Mouse (Mus musculus): ENCODE data around the gene Sdc4. TPM values are rescaled to one million over a fixed set of nuclear protein-coding genes. Genes with fewer than 3 reads are reported as not detected.

Sdc4 gene
- polyA plus RNA-seq, 1 experiment = 46.5 TPM

DNA sequence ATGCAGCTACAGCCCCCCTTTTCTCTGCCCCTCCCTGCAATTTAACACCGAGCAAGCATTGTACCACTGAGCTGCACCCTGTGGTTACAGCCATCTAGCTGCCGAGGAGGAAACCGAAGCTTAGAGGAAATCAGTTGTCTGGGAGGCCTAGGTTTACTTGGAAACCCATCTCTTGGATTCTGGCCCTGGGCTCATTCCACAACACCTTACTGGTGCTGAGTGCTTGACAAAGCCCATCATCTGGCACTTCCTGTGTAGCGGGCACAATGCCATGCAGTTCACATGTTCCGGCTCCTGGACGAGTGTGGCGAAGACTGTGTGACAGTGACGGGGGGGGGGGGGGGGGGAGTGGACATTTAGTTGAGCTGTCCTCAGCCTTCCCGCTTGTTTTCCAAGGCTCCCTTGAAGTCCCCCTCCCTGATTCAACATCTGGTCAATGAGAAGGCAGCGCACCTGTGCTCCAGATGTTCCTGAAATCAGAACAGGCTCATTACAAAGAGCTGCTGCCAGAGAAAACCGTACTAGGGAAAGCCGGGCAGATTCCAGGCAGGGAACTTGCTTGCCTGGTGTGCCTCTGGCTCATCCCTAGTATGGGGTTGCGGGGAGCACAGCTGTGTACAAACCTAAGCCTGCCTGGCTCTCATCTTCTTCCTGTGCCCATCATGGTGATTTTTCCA lies 8.5 kb upstream of the Sdc4 start:
- DNase-seq (ENCODE audit: extremely low spot score in 1 of 2, low spot score in 1 of 2) = no peak

DNA sequence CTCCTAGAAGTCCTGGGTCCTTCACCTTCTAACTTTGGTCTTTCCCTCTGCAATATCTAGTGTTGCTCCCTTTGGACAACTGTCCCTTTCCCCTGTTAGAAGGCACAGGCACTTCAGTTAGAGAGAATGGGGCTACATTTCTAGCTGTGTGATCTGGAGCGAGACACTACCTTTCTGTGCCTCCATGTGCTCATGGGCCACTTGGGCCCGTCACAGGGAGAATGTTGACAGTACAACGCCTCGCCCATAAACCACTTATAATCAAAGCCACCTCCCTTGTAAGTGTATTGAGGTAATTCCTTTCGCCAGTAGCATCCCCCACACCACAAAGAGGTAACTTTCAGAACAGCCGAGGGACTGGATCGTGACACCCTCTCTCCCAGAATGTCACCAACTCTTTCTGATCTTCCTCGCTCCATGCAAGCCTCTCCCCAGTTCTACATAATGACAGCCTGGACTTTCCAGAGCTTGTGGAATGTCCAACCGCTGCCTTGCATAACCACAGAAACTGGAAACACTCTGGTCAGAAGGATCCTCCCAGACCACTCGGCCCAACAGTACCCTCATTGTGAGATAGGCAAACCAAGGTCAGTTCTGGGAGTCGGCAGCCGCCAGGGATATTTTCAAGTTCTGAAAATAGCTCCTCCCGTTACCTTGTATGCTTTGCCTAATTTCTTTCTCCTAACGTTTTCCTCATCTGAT lies 5.8 kb upstream of the Sdc4 start:
- no peak for DNase-seq (ENCODE audit: extremely low spot score in 1 of 2, low spot score in 1 of 2)

DNA sequence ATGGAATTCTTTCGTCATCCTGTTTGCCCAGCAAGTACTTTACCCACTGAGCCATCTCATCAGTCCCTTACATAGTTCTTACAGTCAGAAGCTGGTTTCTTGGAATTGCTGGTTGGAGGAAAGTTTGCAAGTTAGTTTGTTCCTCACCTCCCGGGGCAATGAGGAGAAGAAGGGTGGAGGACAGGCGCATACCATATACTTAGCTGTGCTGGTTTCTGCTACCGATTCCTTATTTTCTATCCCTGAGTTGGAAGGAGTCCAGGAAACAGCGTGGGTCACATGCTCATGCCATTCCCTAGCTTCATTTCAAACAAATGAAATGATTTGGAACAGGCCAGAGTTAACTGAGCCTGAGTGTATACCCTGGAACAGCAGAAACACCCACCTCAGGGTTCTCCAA lies 5.2 kb upstream of the Sdc4 start:
- DNase-seq (ENCODE audit: extremely low spot score in 1 of 2, low spot score in 1 of 2) = no peak

DNA sequence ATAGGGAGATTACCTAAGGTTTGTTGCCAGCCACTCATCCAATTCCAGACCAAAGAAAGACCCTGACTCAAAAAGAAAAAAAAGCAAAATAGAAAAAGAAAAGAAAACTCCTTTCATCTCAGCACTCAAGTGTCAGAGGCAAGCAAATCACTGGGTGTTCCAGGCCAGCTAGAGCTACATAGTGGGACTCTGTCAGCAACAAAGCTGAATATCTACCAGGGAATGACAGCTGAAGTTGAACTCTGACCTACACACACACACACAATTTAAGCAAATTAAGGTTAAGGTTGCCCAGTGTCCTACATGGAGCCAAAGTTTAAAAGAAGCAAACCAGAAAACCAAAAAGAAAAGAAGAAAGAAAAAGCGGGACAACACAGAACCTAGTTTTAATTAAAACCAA lies 4.5 kb upstream of the Sdc4 start:
- no peak for DNase-seq (ENCODE audit: extremely low spot score in 1 of 2, low spot score in 1 of 2)

DNA sequence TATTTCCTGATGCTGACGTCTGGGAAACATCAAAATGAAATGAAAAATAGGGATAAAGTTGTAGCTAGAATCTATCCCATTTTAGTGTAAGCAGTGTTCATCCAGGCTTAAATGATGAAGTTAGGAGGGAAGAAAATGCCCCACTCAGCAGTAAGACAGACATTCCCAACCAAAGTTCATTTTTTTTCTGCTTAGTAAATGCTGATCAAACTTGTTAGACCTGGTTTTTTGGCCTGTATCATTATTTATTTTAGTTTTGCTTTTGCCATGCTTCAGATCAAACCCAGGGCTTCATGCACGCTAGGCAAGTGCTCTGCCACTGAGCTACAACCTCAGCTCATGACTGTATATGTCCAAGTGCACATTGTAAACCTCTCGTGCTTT lies 2.4 kb upstream of the Sdc4 start:
- DNase-seq (ENCODE audit: extremely low spot score in 1 of 2, low spot score in 1 of 2) = no peak

DNA sequence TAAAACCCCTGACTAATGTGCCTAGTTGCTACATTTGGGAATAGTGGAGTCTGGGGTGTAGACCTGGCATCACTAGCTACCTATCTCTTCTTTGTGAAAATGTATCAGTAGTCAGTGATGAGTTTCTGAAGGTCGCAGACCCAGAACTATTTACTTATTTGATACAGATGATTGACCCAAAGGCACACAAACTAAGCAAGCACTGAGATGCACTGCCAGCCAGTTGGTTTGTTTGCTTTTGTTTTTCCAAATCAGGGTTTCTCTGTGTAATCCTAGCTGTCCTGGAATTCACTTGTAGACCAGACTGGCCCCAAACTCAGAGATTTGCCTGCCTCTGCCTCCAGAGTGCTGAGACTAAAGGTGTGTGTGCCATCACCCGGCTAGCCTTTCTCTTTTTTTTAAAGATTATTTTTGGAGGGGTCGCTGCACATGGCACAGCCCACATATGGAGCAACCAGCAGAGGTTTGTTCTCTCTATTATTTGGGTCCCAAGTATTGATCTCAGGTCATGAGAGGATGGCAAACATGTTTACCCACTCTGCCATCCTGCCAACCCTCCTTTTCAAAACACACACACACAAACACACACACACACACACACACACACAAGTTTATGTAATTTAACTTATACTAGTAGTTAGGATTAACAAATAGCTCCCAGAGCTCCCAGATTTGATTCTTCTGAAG lies 1.9 kb upstream of the Sdc4 start:
- no peak for DNase-seq (ENCODE audit: extremely low spot score in 1 of 2, low spot score in 1 of 2)

DNA sequence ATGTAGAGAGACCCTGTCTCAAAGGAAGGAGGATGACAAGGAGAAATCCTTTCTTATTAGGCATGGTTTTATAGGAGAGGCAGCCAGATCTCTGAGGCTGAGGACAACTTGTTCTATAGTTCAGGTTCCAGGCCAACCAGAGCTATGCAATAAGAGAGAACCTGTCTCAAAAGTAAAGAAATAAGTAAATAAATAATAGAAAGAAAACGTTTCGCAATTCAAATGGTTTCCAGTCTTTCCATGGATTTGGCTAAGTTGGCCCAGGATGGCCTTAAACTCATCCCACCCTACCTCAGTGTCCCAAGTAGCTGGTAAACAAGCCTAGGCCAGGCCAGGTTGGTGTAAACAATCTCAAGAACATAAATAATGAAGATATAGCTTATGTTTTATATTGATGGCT lies 1.0 kb upstream of the Sdc4 start:
- no peak for DNase-seq (ENCODE audit: extremely low spot score in 1 of 2, low spot score in 1 of 2)

DNA sequence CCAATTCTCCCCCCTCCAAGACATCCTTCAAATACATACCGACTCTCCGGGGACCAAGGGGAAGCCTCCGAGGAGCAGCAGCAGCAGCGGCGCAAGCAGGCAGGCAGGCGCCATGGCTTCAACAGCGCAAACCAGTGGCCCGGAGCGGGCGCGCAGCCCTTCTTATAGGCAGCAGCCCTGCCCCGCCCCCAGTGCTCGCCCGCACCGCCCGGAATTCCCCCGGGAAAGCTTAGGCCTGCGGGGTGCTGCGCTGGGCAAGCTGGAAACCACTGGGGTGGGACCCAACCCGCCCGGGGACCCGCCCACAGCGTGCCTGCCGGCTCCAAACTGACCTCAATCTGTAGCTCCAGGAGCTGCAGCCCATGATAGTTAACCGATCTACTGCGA lies 643 bp downstream of the Sdc4 start:
- DNase-seq (ENCODE audit: extremely low spot score in 1 of 2, low spot score in 1 of 2) = peak in 1 of 2 experiments; percentile 71

DNA sequence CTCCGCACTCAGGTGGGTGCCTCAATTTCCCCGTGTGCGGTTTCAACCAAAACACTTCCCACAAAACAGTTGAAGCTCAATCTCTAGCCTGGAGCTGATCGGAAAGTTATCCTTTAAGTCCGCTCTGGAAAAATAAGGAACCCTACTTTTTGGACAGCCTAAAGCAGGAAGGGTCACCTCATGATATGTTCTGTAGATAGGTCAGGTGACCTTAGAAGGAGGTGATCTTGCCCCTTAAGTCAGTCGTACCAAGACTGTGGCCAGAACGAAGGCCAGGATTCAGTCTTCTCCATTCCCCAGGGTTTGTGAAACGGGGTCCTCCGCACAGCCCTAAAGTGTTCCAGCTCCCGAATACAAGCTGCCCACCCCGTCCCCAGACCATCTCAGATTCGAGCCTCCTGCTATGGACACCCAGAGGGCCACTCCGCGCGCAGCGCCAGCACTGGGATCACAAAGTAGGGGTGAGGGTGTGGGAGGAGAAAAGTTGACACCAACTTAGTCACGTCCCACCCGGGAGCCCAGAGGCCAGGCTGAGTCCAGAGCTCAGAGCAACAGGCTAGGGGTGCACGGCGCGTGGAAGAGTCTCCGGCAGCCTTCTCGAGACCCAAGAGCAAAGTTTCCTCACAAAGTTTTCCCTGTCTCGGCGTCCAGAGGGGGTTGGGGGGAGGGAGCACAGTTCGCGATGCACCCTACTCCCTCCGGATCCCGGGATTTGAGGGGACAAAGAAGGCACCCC lies 1.2 kb downstream of the Sdc4 start:
- DNase-seq (ENCODE audit: extremely low spot score in 1 of 2, low spot score in 1 of 2) = no peak

DNA sequence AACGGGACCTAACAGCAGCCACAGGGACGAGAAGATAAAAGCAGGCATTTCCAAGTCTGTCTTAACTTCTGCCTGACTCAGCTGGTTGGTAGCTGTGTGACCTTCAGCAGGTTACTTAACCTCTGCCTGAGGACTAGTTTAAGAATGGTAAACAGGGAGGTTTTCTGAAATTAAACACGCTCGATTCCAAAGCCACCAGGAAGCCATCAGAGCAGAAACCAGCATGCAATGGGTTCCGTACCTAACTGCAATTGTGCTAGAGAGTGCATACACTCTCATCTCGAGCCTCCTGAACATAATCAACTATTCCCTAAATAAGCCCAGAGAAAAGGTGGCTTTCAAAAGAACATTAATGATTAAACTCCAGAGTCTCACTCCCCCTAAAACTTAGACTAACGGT lies 2.0 kb downstream of the Sdc4 start:
- DNase-seq (ENCODE audit: extremely low spot score in 1 of 2, low spot score in 1 of 2) = no peak

DNA sequence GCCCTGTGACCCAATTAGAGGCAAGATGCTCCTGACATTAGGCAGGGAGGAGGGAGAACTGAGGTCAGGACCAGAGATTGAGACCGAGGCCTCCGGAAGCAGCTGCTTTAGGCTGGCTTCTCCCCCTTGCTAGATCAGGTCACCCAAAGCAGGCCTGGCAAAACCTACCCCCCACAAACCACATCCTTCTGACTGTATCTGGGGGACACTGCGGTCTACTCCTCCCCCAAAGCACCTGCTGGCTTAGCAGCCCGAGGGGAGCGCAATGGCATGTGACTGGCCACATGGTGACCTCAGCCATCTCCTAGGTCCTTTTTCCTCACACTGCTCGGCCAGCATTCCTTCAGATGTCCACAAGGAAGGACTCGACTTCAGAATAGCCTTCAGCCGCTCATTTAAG lies 2.5 kb downstream of the Sdc4 start:
- DNase-seq (ENCODE audit: extremely low spot score in 1 of 2, low spot score in 1 of 2) = no peak

DNA sequence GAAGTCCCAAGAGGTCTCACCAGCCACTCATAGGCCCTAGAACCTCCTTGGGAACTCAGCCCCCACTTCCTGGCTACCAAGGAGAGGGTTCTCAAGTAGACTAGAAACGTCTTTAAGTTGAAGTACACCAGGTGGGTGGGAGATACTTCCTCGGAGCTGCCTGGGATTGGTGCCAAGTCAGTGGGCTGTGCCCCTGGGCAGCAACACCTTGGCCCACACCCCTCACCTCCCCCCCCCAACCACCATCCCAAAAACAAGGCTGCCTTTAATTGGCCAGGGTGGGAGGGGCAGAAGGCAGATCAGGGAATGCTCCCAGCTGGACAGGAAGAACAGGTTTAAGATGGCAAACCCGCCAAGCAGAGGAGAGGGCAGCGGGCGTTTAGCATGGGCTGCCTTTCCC lies 3.4 kb downstream of the Sdc4 start:
- no peak for DNase-seq (ENCODE audit: extremely low spot score in 1 of 2, low spot score in 1 of 2)

DNA sequence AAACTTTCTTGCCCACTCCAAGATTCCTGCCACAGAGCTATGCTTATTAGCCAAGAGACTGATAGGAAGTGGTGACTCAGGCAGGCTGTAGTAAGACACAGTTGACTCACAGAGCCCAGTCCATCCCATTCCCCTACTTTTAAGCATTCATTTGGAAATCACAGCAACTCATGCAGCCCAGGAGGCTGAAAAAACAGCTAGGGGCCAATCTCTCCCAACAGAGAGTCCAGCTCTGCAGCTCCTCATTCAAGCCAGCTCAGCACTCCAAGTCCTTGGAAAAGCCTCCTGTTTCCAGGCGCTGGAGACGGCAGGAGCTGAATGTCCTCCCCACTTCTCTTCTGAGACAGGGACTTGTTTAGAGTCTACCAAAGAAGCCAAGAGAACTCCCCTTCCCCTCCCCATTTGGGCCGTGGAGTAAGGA lies 4.7 kb downstream of the Sdc4 start:
- DNase-seq (ENCODE audit: extremely low spot score in 1 of 2, low spot score in 1 of 2) = peak in 1 of 2 experiments; percentile 28

DNA sequence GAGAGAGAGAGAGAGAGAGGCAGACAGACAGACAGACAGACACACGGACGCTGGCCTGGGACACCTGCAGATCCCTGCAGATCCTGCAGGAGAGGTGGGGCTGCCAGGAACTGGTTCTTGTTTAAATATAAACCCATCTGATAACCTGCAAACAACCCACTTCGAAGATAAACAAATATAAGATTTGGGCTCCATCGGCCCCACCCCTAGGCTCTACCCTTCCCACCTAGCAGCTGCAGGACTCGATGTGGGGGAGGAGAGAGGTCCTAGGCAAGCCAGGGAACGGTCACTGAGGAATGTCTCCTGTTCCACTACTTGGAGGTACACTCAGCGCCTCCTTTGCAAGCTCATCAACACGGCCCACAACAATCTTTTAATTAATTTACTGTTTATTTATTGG lies 5.4 kb downstream of the Sdc4 start:
- no peak for DNase-seq (ENCODE audit: extremely low spot score in 1 of 2, low spot score in 1 of 2)

DNA sequence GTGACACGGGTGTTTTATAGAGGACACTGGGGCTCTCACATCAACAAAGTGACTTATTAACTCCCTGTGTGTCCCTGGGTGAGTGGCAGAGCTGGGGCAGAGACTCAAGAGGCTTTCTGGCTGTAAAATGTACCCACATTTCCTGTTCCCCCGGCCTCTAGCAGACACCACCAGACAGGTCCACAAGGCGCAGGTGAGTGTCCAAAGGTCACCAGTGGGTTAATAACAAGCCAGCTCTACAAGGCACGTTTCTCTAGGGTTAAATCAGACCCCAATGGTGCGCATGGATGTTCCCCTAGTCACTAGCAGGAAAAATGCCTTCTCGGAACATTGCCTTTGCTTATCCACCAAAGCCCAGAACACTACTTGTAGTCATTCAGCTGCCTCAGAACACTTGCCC lies 6.0 kb downstream of the Sdc4 start:
- no peak for DNase-seq (ENCODE audit: extremely low spot score in 1 of 2, low spot score in 1 of 2)

DNA sequence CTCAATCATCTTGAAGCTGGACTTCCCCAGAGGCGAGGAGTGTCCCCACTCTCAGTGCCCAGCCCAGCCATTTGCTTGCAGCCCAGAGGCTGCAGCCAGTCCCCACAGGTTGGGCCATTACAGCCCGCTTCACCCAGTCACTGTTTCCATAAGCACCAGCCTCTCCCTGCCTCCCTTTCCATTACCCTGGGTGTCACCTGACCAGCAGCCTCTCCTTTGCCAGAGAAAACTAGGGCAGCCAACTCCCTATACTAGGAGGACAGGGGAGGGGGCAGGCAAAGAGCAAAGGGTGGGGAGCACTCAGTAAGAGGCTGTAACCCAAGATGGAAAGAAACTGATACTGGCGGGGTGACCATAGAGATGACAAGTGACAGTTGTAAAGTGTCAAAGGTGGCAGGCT lies 6.7 kb downstream of the Sdc4 start:
- DNase-seq (ENCODE audit: extremely low spot score in 1 of 2, low spot score in 1 of 2) = no peak

DNA sequence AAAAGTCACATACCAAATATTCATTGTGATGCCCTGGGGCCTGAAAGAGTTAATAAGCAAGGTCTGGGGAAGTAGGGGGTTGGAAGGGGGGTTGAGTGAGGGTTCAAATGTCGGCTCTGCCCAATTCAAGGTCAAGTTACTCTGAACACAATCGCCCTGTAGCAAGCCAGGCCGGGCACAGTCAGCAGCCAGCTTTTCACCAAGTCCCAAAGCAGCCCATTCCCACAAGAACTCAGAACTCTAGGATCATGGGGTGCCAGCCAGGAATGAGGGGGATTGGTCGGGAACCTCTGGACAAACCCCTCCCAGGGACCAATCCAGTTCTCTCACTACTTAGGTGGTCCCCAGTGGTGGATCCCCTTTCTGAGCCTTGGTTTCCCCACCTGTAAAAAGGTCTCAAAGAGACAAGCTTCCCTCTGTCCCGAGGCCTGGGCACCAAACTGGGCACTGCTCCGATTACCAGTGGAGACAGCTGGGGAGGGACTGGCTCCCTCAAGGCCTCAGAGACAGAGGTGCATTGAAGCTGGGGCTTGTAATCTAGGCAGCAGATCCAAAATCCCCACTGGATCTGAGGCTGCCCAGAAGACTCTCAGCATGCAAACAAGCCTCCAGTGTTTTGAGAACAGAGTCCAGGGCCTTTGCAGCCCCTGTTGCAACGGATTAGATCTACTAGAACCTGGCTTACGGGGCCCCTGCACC lies 7.3 kb downstream of the Sdc4 start:
- peak in 1 of 2 experiments; percentile 37 for DNase-seq (ENCODE audit: extremely low spot score in 1 of 2, low spot score in 1 of 2)

DNA sequence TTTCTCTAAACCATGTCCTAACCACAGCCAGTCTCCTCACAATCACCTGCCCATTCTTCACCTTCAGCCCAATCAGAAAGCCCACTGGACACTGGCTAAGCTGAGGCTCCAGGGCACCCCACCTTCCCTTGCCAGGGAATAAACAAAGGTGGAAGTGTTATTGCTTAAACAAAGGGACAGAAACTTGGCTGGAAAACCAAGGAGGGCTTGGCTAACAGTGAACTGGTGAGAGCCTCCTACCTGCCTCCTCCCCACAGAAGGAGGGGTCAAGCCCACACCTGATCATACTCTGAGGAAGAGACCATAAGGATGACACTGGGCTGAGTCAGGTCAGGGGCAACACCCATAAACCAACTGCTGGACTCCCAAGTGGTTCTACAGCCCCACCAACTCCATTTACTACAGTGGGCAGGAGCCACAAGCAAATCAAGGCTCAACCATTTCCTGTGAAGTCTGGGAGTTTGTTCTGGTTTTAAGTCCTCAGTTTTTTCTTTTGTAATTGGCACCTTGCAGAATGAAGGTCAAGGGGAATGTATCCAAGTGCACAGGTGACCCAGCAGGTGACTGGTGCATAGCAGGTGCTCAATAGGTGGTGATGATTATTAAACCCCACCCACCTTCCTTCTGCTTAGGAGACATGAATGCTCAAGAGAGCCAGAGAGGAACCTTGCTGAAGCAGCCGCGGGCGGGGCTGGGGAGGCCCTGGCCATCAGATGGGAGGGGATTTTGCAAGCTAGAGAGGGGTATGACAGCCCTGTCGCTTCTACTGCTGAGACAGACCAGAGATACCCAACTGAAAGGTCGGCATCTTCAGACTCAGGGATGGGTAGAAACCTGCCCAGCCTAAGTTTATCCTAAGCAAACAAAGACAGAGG lies 8.2 kb downstream of the Sdc4 start:
- no peak for DNase-seq (ENCODE audit: extremely low spot score in 1 of 2, low spot score in 1 of 2)

DNA sequence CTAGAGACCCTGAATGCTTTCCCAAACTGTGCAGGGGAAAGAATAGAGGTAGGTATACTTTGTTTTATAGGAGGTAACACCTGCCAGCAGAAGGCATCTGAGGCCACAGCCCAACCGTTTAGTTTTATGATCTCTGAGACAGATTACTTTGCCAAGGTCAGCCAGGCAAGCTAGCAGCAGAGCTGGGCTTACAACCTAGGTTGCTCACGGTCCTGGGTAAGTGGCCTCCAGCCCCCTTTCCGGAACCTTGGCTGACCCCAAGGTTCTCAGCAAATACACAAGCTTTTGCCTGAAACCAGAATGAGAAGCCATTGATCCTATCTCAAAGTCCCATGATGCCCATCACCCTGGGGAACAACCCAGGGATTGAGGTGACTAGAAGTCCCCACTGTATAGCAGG lies 9.0 kb downstream of the Sdc4 start:
- no peak for DNase-seq (ENCODE audit: extremely low spot score in 1 of 2, low spot score in 1 of 2)

All from frontal cortex, adult 2 months (tissue).